ENCODE assay signal across 9 mouse cellular contexts in the genomic region with DNA sequence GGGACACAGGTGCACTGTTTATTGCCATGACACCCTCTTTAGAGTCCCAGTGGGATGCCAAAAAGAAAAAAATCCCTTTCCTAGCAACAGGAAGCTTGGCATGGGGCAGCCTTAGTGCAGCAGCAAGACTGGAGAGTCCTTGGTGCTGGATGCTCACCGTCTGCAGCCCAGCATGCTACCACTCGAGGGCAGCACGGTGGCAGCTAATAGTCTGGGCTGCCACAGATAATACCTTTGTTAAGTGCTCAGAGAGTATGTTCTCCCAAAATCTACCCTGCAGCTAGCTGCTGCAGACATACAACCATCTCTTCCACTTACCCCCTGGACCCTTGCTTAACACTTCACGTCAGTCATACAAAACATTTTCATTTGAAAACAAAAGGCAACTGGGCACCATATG. TPM values are rescaled to one million over a fixed set of nuclear protein-coding genes. Genes with fewer than 3 reads are reported as not detected.
DNase-seq lines count a peak whose midpoint lies in the region; ATAC-seq and TF ChIP-seq lines count a peak whose summit lies in the region.
"Had no signal": no experiment of that assay in that cellular context is flagged by ENCODE, and none has a peak within 500 bp of the region (broad histone marks: within the 10 kb centered on the region; RNA-seq: fewer than 3 reads in every experiment).

No protein-coding gene starts in this region.

- peak in 1 of 2 experiments; percentile 20 for DNase-seq in cerebellum, adult 2 months
- DNase-seq in cerebellum, adult 9-11 months, result no peak
- peak; percentile 23 to 46 for DNase-seq in layer of hippocampus, adult 2 months (ENCODE audit: low spot score in 2 of 2)
- DNase-seq in layer of hippocampus, adult 9-11 months, result no peak
- DNase-seq in liver, embryonic 14.5 days (ENCODE audit: low read depth in 3 of 3, low spot score in 3 of 3), result no peak
- no peak for DNase-seq in frontal cortex, postnatal 14 days (ENCODE audit: low spot score in 2 of 2)

- no peaks in the 10 kb centered on the region for H3K9me3 ChIP-seq in liver, embryonic 14.5 days (ENCODE audit: control insufficient read depth, low read length)
- H3K9me3 ChIP-seq: lung, embryonic 15.5 days had no signal

- no peaks in the 10 kb centered on the region for H3K79me2 ChIP-seq in C2C12 (ENCODE audit: control insufficient read depth, insufficient read depth)

- no peak overlapping the region for H3K27ac ChIP-seq in cerebellum, adult 2 months (ENCODE audit: insufficient read depth, low read length)
- H3K27ac ChIP-seq in layer of hippocampus, adult 2 months, result no peak overlapping the region
- no peak overlapping the region for H3K27ac ChIP-seq in liver, embryonic 14.5 days
- H3K27ac ChIP-seq: lung, embryonic 15.5 days had no signal

- H3ac ChIP-seq in C2C12 (ENCODE audit: control insufficient read depth, insufficient read length, low read depth), result no peak overlapping the region

- H3K36me3 ChIP-seq in C2C12 (ENCODE audit: control insufficient read depth, insufficient read depth), result peaks cover 46% of the 10 kb centered on the region
- H3K36me3 ChIP-seq in liver, embryonic 14.5 days (replicated peaks; ENCODE audit: control insufficient read depth, insufficient read depth, low read depth), result no peaks in the 10 kb centered on the region

- H3K27me3 ChIP-seq in cerebellum, adult 2 months (ENCODE audit: control insufficient read depth, insufficient read depth, low read length), result no peaks in the 10 kb centered on the region
- H3K27me3 ChIP-seq in C2C12 (ENCODE audit: control insufficient read depth, insufficient read depth, insufficient read length), result no peaks in the 10 kb centered on the region
- no peaks in the 10 kb centered on the region for H3K27me3 ChIP-seq in liver, embryonic 14.5 days (ENCODE audit: control insufficient read depth, insufficient read depth, low read length)
- H3K27me3 ChIP-seq: lung, embryonic 15.5 days had no signal

- peaks cover 5% of the 10 kb centered on the region; the same call in 1 of the 2 replicates for H3K4me1 ChIP-seq in cerebellum, adult 2 months (ENCODE audit: control insufficient read depth, insufficient read depth, low read length)
- peaks cover 8 to 31% of the 10 kb centered on the region in 2 experiments for H3K4me1 ChIP-seq in liver, embryonic 14.5 days (replicated peaks; ENCODE audit: control insufficient read depth in 2 of 2, insufficient read depth in 2 of 2, low read length in 1 of 2)

- no peaks in the 10 kb centered on the region for H3K79me3 ChIP-seq in C2C12 (ENCODE audit: low read depth)

- H3K4me3 ChIP-seq in cerebellum, adult 2 months (replicated peaks; ENCODE audit: insufficient read depth, low read depth, low read length), result no peak overlapping the region
- H3K4me3 ChIP-seq in layer of hippocampus, adult 2 months, result no peak overlapping the region
- H3K4me3 ChIP-seq in C2C12 (ENCODE audit: insufficient read depth, poor library complexity, severe bottlenecking), result no peak overlapping the region
- H3K4me3 ChIP-seq in liver, embryonic 14.5 days (ENCODE audit: insufficient read depth in 1 of 2, low read depth in 2 of 2, low read length in 2 of 2), result no peak overlapping the region
- H3K4me3 ChIP-seq: lung, embryonic 15.5 days had no signal

- 25% methylated on average over 4 of the region's 4 CpGs for WGBS in cerebellum, adult 2 months
- 21% methylated on average over 4 of the region's 4 CpGs for WGBS in liver, embryonic 14.5 days (ENCODE audit: insufficient replicate concordance)

- TF ChIP-seq EP300 in liver, embryonic 14.5 days (IDR thresholded peaks at IDR 0.05; ENCODE audit: low read depth), result no peak

- no peak for TF ChIP-seq POLR2A in cerebellum, adult 2 months (IDR thresholded peaks at IDR 0.05; ENCODE audit: borderline replicate concordance, insufficient read depth, low read length)

- peak; percentile 44; the same call in 1 of the 2 replicates for TF ChIP-seq CTCF in cerebellum, adult 2 months (IDR thresholded peaks at IDR 0.05; ENCODE audit: borderline replicate concordance, insufficient read depth, low read depth, low read length)
- TF ChIP-seq CTCF in layer of hippocampus, adult 2 months (conservative IDR thresholded peaks at IDR 0.05), result peak; percentile 84
- TF ChIP-seq CTCF in C2C12 (IDR thresholded peaks at IDR 0.05; ENCODE audit: control insufficient read depth, insufficient read depth, insufficient read length), result peak; percentile 30
- TF ChIP-seq CTCF in liver, embryonic 14.5 days (IDR thresholded peaks at IDR 0.05; ENCODE audit: low read depth), result peak; percentile 63

- H3K9ac ChIP-seq in liver, embryonic 14.5 days (replicated peaks), result no peak overlapping the region
- H3K9ac ChIP-seq: lung, embryonic 15.5 days had no signal

- no peak overlapping the region for H3K4me2 ChIP-seq in liver, embryonic 14.5 days (ENCODE audit: low read depth)
- H3K4me2 ChIP-seq: lung, embryonic 15.5 days had no signal

- ATAC-seq in liver, embryonic 14.5 days (ENCODE audit: insufficient read depth), result no peak
- ATAC-seq in megakaryocyte, adult 5-6 weeks (ENCODE audit: poor library complexity, severe bottlenecking), result no peak

TF ChIP-seq in C2C12, 6 proteins besides CTCF, POLR2A, EP300 and RAD21:
- TF ChIP-seq USF1 (IDR thresholded peaks at IDR 0.05; ENCODE audit: low read depth), result no peak
- TF ChIP-seq CEBPB (IDR thresholded peaks at IDR 0.05; ENCODE audit: low read depth), result no peak
- TF ChIP-seq FOSL1 (IDR thresholded peaks at IDR 0.05; ENCODE audit: insufficient read depth, low read length, poor library complexity, severe bottlenecking), result no peak
- TF ChIP-seq MYOD1 (IDR thresholded peaks at IDR 0.05; ENCODE audit: control insufficient read depth, insufficient read length, low read depth), result no peak
- TF ChIP-seq MAX (IDR thresholded peaks at IDR 0.05), result no peak
- no peak for TF ChIP-seq MYOG (IDR thresholded peaks at IDR 0.05; ENCODE audit: control insufficient read depth, extremely low read depth, insufficient read length)
TF ChIP-seq in C2C12: peak in this region for 0.

RNA-seq across cellular contexts. Expression of a gene that starts 19.5 kb away (rescaled TPM):
- polyA plus RNA-seq in cerebellum, adult 2 months (2012; rRNA removed), result 62.7 and 63.3 TPM in 2 replicates
- 10 to 100 TPM; 27.4 to 34.2 TPM for total RNA-seq in layer of hippocampus, adult 2 months (2021)
- polyA plus RNA-seq in C2C12 (2012; fragmentation: generic; extraction: Trizol), result 21.4 TPM
- 42.5 and 44.2 TPM in 2 replicates for polyA plus RNA-seq in liver, embryonic 14.5 days (2012; rRNA removed)
- polyA plus RNA-seq in liver, embryonic 14.5 days (2014; fragmentation: Nextera tagmentation; extraction: Ambion mirVana), result 28.8 and 35.7 TPM in 2 replicates
- total RNA-seq in megakaryocyte, adult 5-6 weeks (2015), result 27.5 and 30.6 TPM in 2 replicates
- total RNA-seq in megakaryocyte, adult 5-6 weeks (2017), result 6.1 and 9.3 TPM in 2 replicates

RNA-seq across cellular contexts. Expression of a gene that starts 55.4 kb away (rescaled TPM):
- 67.3 and 71.4 TPM in 2 replicates for polyA plus RNA-seq in cerebellum, adult 2 months (2012; rRNA removed)
- total RNA-seq in layer of hippocampus, adult 2 months (2021), result 10 to 100 TPM; 56.4 to 58.5 TPM
- polyA plus RNA-seq in C2C12 (2012; fragmentation: generic; extraction: Trizol), result 36.4 TPM
- polyA plus RNA-seq in liver, embryonic 14.5 days (2012; rRNA removed), result 5.1 and 5.7 TPM in 2 replicates
- 5.7 and 6.6 TPM in 2 replicates for polyA plus RNA-seq in liver, embryonic 14.5 days (2014; fragmentation: Nextera tagmentation; extraction: Ambion mirVana)
- 33.6 and 37.0 TPM in 2 replicates for total RNA-seq in megakaryocyte, adult 5-6 weeks (2015)
- 23.2 and 24.1 TPM in 2 replicates for total RNA-seq in megakaryocyte, adult 5-6 weeks (2017)

Comparison
In these comparisons a context has a peak if more than half of its experiments do, and no peak if none do; other contexts are left out.
1. DNase-seq: peak in layer of hippocampus, adult 2 months (2 of 2); none in cerebellum, adult 9-11 months (single experiment), layer of hippocampus, adult 9-11 months (single experiment), liver, embryonic 14.5 days (0 of 3) and frontal cortex, postnatal 14 days (0 of 2).
2. CTCF ChIP-seq: peak in every context shown above with its lines; median percentile 84 in layer of hippocampus, adult 2 months; 63 in liver, embryonic 14.5 days; 44 in cerebellum, adult 2 months; 30 in C2C12.